Mouse (Mus musculus): ENCODE results near the gene Laptm5.

DNA sequence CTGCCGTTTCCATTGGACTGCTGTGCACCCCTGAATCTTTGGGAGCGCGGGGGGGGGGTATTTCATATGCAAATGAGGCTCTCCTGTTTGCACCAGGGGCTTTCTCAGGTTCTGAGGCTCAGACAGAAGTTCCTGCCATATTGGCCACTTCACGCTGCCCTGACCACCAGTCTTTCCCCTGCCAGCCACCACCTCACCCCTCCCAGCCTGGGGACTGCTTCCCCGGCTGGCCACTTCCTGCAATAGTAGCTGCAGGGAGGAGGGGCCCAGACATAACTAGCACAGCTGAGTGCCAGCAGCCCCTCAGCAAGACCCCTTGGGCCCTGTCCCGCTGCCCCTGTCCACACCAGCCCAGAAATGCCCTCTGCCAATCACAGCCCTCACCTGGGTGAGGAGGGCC, 13.3 kb downstream of the Laptm5 start:
- TF ChIP-seq CTCF (IDR thresholded peaks at IDR 0.05; ENCODE audit: control insufficient read depth, insufficient read depth, insufficient replicate concordance, low read depth, low read length) (no peak), POLR2A (IDR thresholded peaks at IDR 0.05; ENCODE audit: control insufficient read depth, low read depth, low read length) (no peak)

Measured in testis, adult 2 months (tissue).